Mouse (Mus musculus) right cerebral cortex, postnatal 4 days (tissue): ENCODE data around the gene Brinp3.

Experiments used
- DNase-seq: peaks from one replicate; pipeline ENCODE4 v3.0.0-alpha.2; 2022

Gene Brinp3

GRCm38 (mm10) chr1:146799986-146800553 is 305.5 kb downstream of the Brinp3 start:
- no peak for DNase-seq

GRCm38 (mm10) chr1:146801821-146802220 is 307.3 kb downstream of the Brinp3 start:
- DNase-seq = no peak

- no peak for DNase-seq
Observed at GRCm38 (mm10) chr1:146807765-146808164, 313.2 kb downstream of the Brinp3 start.

- DNase-seq = no peak
Observed at GRCm38 (mm10) chr1:146833888-146834287, 339.3 kb downstream of the Brinp3 start.

- DNase-seq = no peak
Observed at GRCm38 (mm10) chr1:146844087-146844486, 349.5 kb downstream of the Brinp3 start.

GRCm38 (mm10) chr1:146848892-146849291 is 354.3 kb downstream of the Brinp3 start:
- no peak for DNase-seq

- DNase-seq = no peak
Observed at GRCm38 (mm10) chr1:146850147-146850546, 355.6 kb downstream of the Brinp3 start.

- DNase-seq = no peak
Observed at GRCm38 (mm10) chr1:146898636-146899035, 404.1 kb downstream of the Brinp3 start.

GRCm38 (mm10) chr1:146901691-146902090 is 407.1 kb downstream of the Brinp3 start:
- no peak for DNase-seq

GRCm38 (mm10) chr1:146939463-146940389 is 445.2 kb downstream of the Brinp3 start:
- no peak for DNase-seq
